Mouse (Mus musculus) embryo, embryonic 10.5 days (tissue): Measurements from ENCODE around the gene Syce2.
"Not testable (repeated sequence)": the region's sequence is repeated elsewhere in the genome, so short reads cannot be mapped to it uniquely, and the experiment has no call there.

ENCODE experiments used
- DNase-seq: peaks from one replicate; pipeline ENCODE4 v3.0.0-alpha.2; 2015; ENCODE audit warnings: low spot score

Syce2 gene

GRCm38 (mm10) chr8:84901752-84902151 lies 29.8 kb downstream of the Syce2 start, which contains the start of gene Klf1:
TSS of gene Klf1 (plus strand) at chr8:84901928.
- no peak for DNase-seq

- DNase-seq: peak; percentile 44
Observed at GRCm38 (mm10) chr8:84902367-84902919, 30.5 kb downstream of the Syce2 start.

GRCm38 (mm10) chr8:84902920-84903661 lies 31.2 kb downstream of the Syce2 start:
- DNase-seq: peak; percentile 89

- DNase-seq: no peak
Observed at GRCm38 (mm10) chr8:84904351-84904750, 32.4 kb downstream of the Syce2 start.

GRCm38 (mm10) chr8:84907037-84907436 lies 35.1 kb downstream of the Syce2 start:
- DNase-seq: no peak

GRCm38 (mm10) chr8:84907493-84907892 lies 35.6 kb downstream of the Syce2 start:
- DNase-seq: no peak

- not testable (repeated sequence) for DNase-seq
Observed at GRCm38 (mm10) chr8:84907979-84908378, 36.1 kb downstream of the Syce2 start.

- peak; percentile 99 for DNase-seq
Observed at GRCm38 (mm10) chr8:84908421-84909161, 36.7 kb downstream of the Syce2 start, which contains the start of gene Dnase2a. TSS of gene Dnase2a (plus strand) at chr8:84908560.

GRCm38 (mm10) chr8:84909162-84909767 lies 37.4 kb downstream of the Syce2 start:
- no peak for DNase-seq

- no peak for DNase-seq
Observed at GRCm38 (mm10) chr8:84909949-84910348, 38.0 kb downstream of the Syce2 start.

- DNase-seq: no peak
Observed at GRCm38 (mm10) chr8:84910551-84910950, 38.6 kb downstream of the Syce2 start.

- DNase-seq: no peak
Observed at GRCm38 (mm10) chr8:84911854-84912253, 39.9 kb downstream of the Syce2 start.

GRCm38 (mm10) chr8:84912391-84912790 lies 40.5 kb downstream of the Syce2 start:
- no peak for DNase-seq

- peak; percentile 72 for DNase-seq
Observed at GRCm38 (mm10) chr8:84912895-84913501, 41.1 kb downstream of the Syce2 start.

GRCm38 (mm10) chr8:84913502-84913900 lies 41.6 kb downstream of the Syce2 start:
- DNase-seq: no peak

- peak; percentile 64 for DNase-seq
Observed at GRCm38 (mm10) chr8:84913960-84914359, 42.0 kb downstream of the Syce2 start.

GRCm38 (mm10) chr8:84915269-84915668 lies 43.4 kb downstream of the Syce2 start:
- no peak for DNase-seq

- no peak for DNase-seq
Observed at GRCm38 (mm10) chr8:84917781-84918180, 45.9 kb downstream of the Syce2 start.

- no peak for DNase-seq
Observed at GRCm38 (mm10) chr8:84918646-84919045, 46.7 kb downstream of the Syce2 start.

- no peak for DNase-seq
Observed at GRCm38 (mm10) chr8:84921596-84921995, 49.7 kb downstream of the Syce2 start.

- no peak for DNase-seq
Observed at GRCm38 (mm10) chr8:84925557-84925956, 53.6 kb downstream of the Syce2 start.

GRCm38 (mm10) chr8:84927513-84927912 lies 55.6 kb downstream of the Syce2 start:
- no peak for DNase-seq
